In genomic region chr11:84031971-84032370, GRCm38 (mm10) we compare ENCODE assay signal across 8 mouse cellular contexts. TPM values are rescaled to one million over a fixed set of nuclear protein-coding genes. Genes with fewer than 3 reads are reported as not detected.
DNase-seq lines count a peak whose midpoint lies in the region; ATAC-seq and TF ChIP-seq lines count a peak whose summit lies in the region.
"Had no signal": no experiment of that assay in that cellular context is flagged by ENCODE, and none has a peak within 500 bp of the region (broad histone marks: within the 10 kb centered on the region; RNA-seq: fewer than 3 reads in every experiment).

No protein-coding gene starts in this region.

- H3K79me2 ChIP-seq in MEL (ENCODE audit: control insufficient read depth, insufficient read depth, low read length, poor library complexity) = no peaks in the 10 kb centered on the region

- H3K9me3 ChIP-seq in liver, embryonic 11.5 days (ENCODE audit: control insufficient read depth, low read length) = no peaks in the 10 kb centered on the region
- no peaks in the 10 kb centered on the region for H3K9me3 ChIP-seq in MEL (replicated peaks; ENCODE audit: insufficient read depth, low read length)
- no peaks in the 10 kb centered on the region for H3K9me3 ChIP-seq in limb, embryonic 11.5 days (ENCODE audit: control insufficient read depth, low read length)
- H3K9me3 ChIP-seq: midbrain, embryonic 12.5 days had no signal

- H3K4me3 ChIP-seq in liver, embryonic 11.5 days (ENCODE audit: low read depth, low read length) = no peak overlapping the region
- H3K4me3 ChIP-seq in MEL (ENCODE audit: control insufficient read depth in 1 of 2, insufficient read depth in 1 of 2, low read depth in 2 of 2, low read length in 2 of 2) = no peak overlapping the region
- no peak overlapping the region for H3K4me3 ChIP-seq in limb, embryonic 11.5 days (ENCODE audit: low read depth, low read length)
- H3K4me3 ChIP-seq: midbrain, embryonic 12.5 days had no signal

- peaks cover 4% of the 10 kb centered on the region; the same call in 1 of the 2 replicates for H3K36me3 ChIP-seq in liver, embryonic 11.5 days (ENCODE audit: control insufficient read depth, insufficient read depth, low read length)
- peaks cover 0 to 4% of the 10 kb centered on the region in 2 experiments; a peak in 2 of 4 replicates for H3K36me3 ChIP-seq in MEL (ENCODE audit: control insufficient read depth in 1 of 2, insufficient read depth in 2 of 2, low read length in 2 of 2)
- peaks cover 2% of the 10 kb centered on the region; the same call in 1 of the 2 replicates for H3K36me3 ChIP-seq in limb, embryonic 11.5 days (ENCODE audit: control insufficient read depth, insufficient read depth, low read length)
- H3K36me3 ChIP-seq in splenic B cell, adult 2 months (ENCODE audit: control insufficient read depth, insufficient read depth, low read length, poor library complexity, severe bottlenecking) = peaks cover 15% of the 10 kb centered on the region; the same call in 1 of the 2 replicates

- TF ChIP-seq EP300 in MEL (IDR thresholded peaks at IDR 0.05; ENCODE audit: low read depth in 1 of 2, low read length in 2 of 2) = no peak

- DNase-seq in liver (peak; percentile 20), MEL (ENCODE audit: low read depth, low spot score) (peak; percentile 64)
- DNase-seq in liver, embryonic 11.5 days (ENCODE audit: low spot score) = no peak
- peak; percentile 77 for DNase-seq in adrenal gland, postnatal 10 days
- peak; percentile 28 to 30 for DNase-seq in gastrocnemius, adult 8-10 months (ENCODE audit: low spot score in 2 of 2)
- peak; percentile 69 for DNase-seq in limb, embryonic 11.5 days (ENCODE audit: low spot score)
- peak; percentile 52 for DNase-seq in splenic B cell, adult 2 months (ENCODE audit: low read depth, low spot score)

- TF ChIP-seq CTCF in MEL (IDR thresholded peaks at IDR 0.05 in 2 of 3, conservative IDR thresholded peaks at IDR 0.05 in 1 of 3; ENCODE audit: control insufficient read depth in 1 of 3, insufficient read depth in 1 of 3, low read depth in 2 of 3, low read length in 3 of 3, poor library complexity in 1 of 3, severe bottlenecking in 1 of 3) = peak; percentile 81 to 93 (median 86)

- TF ChIP-seq RAD21 in MEL (IDR thresholded peaks at IDR 0.05; ENCODE audit: low read depth, low read length) = peak; percentile 67

- ATAC-seq in liver, embryonic 11.5 days (replicated peaks; ENCODE audit: low FRiP score) = no peak
- no peak for ATAC-seq in limb, embryonic 11.5 days (ENCODE audit: insufficient number of reproducible peaks, low FRiP score, low TSS enrichment, low read depth)

- H3K9ac ChIP-seq in liver, embryonic 11.5 days (ENCODE audit: low read depth, low read length) = no peak overlapping the region
- H3K9ac ChIP-seq in MEL (ENCODE audit: control insufficient read depth, low read depth, low read length, poor library complexity, severe bottlenecking) = no peak overlapping the region
- no peak overlapping the region for H3K9ac ChIP-seq in limb, embryonic 11.5 days (ENCODE audit: low read length)
- H3K9ac ChIP-seq: midbrain, embryonic 12.5 days had no signal

- 55% methylated on average over 9 of the region's 9 CpGs for WGBS in liver, embryonic 11.5 days
- WGBS in limb, embryonic 11.5 days = 54% methylated on average over 9 of the region's 9 CpGs

- no peak overlapping the region for H3K4me2 ChIP-seq in liver, embryonic 11.5 days
- no peak overlapping the region for H3K4me2 ChIP-seq in limb, embryonic 11.5 days (ENCODE audit: low read depth, severe bottlenecking)
- H3K4me2 ChIP-seq: midbrain, embryonic 12.5 days had no signal

- no peaks in the 10 kb centered on the region for H3K4me1 ChIP-seq in liver, embryonic 11.5 days (replicated peaks; ENCODE audit: control insufficient read depth, insufficient read depth, low read length)
- H3K4me1 ChIP-seq in MEL (ENCODE audit: control insufficient read depth in 1 of 2, insufficient read depth in 2 of 2, low read length in 2 of 2) = no peaks in the 10 kb centered on the region
- no peaks in the 10 kb centered on the region for H3K4me1 ChIP-seq in limb, embryonic 11.5 days (ENCODE audit: control insufficient read depth, insufficient read depth, low read length)
- H3K4me1 ChIP-seq: midbrain, embryonic 12.5 days had no signal

- H3K27me3 ChIP-seq in liver, embryonic 11.5 days (replicated peaks; ENCODE audit: control insufficient read depth, insufficient read depth, low read length) = no peaks in the 10 kb centered on the region
- H3K27me3 ChIP-seq in MEL (ENCODE audit: control insufficient read depth in 1 of 2, insufficient read depth in 2 of 2, low read length in 2 of 2) = no peaks in the 10 kb centered on the region
- H3K27me3 ChIP-seq in limb, embryonic 11.5 days (ENCODE audit: control insufficient read depth, insufficient read depth, low read length) = no peaks in the 10 kb centered on the region
- H3K27me3 ChIP-seq in splenic B cell, adult 2 months (ENCODE audit: control insufficient read depth, insufficient read depth, low read length, poor library complexity, severe bottlenecking) = no peaks in the 10 kb centered on the region
- H3K27me3 ChIP-seq: midbrain, embryonic 12.5 days had no signal

- H3K27ac ChIP-seq in liver, embryonic 11.5 days (ENCODE audit: low read depth, low read length) = no peak overlapping the region
- no peak overlapping the region for H3K27ac ChIP-seq in MEL (ENCODE audit: control insufficient read depth, low read depth, low read length)
- H3K27ac ChIP-seq in limb, embryonic 11.5 days (replicated peaks; ENCODE audit: low read depth, low read length) = no peak overlapping the region
- H3K27ac ChIP-seq: midbrain, embryonic 12.5 days had no signal

- TF ChIP-seq POLR2A in MEL (IDR thresholded peaks at IDR 0.05; ENCODE audit: control insufficient read depth in 1 of 2, insufficient read depth in 1 of 2, low read depth in 1 of 2, low read length in 2 of 2, poor library complexity in 1 of 2) = no peak

TF ChIP-seq in MEL, 35 proteins besides CTCF, POLR2A, EP300 and RAD21:
- TF ChIP-seq USF1 (IDR thresholded peaks at IDR 0.05; ENCODE audit: low read depth, low read length) = no peak
- TF ChIP-seq MXI1 (IDR thresholded peaks at IDR 0.05; ENCODE audit: low read depth, low read length) = no peak
- no peak for TF ChIP-seq SIN3A (IDR thresholded peaks at IDR 0.05; ENCODE audit: low read length)
- TF ChIP-seq HCFC1 (IDR thresholded peaks at IDR 0.05; ENCODE audit: low read depth, low read length) = no peak
- no peak for TF ChIP-seq TAL1 (IDR thresholded peaks at IDR 0.05; ENCODE audit: low read length)
- no peak for TF ChIP-seq JUND (IDR thresholded peaks at IDR 0.05; ENCODE audit: low read depth, low read length)
- TF ChIP-seq USF2 (IDR thresholded peaks at IDR 0.05; ENCODE audit: borderline replicate concordance in 1 of 2, insufficient read depth in 1 of 2, low read depth in 1 of 2, low read length in 2 of 2) = no peak
- TF ChIP-seq NELFE (IDR thresholded peaks at IDR 0.05; ENCODE audit: low read depth, low read length) = no peak
- no peak for TF ChIP-seq CHD2 (IDR thresholded peaks at IDR 0.05; ENCODE audit: low read length)
- no peak for TF ChIP-seq MAFK (IDR thresholded peaks at IDR 0.05; ENCODE audit: borderline replicate concordance, low read depth, low read length)
- peak; percentile 53; the same call in 1 of the 2 replicates for TF ChIP-seq ZNF384 (IDR thresholded peaks at IDR 0.05; ENCODE audit: low read depth, low read length)
- TF ChIP-seq SMC3 (IDR thresholded peaks at IDR 0.05; ENCODE audit: low read depth, low read length) = peak; percentile 50

RNA-seq across cellular contexts. Expression of gene Dusp14, which starts 37.1 kb away (rescaled TPM):
- 1.7 and 2.2 TPM in 2 replicates for polyA plus RNA-seq in liver, embryonic 11.5 days (2014; fragmentation: Nextera tagmentation; extraction: Ambion mirVana)
- total RNA-seq in MEL (2012; rRNA removed) = 6.6 and 7.9 TPM in 2 replicates
- polyA plus RNA-seq in MEL (2012; ENCODE audit: insufficient read depth in 1 of 2, insufficient read length in 2 of 2, low read depth in 1 of 2, low replicate concordance in 2 of 2, missing spikeins in 1 of 2) = 1 to 10 TPM in 1 of 2 experiments, not detected in 1; 9.7 TPM
- total RNA-seq in adrenal gland, postnatal 10 days (2021) = 1 to 10 TPM; 3.0 to 4.0 TPM
- 1 to 10 TPM; 5.5 to 7.6 (median 6.5) TPM for total RNA-seq in gastrocnemius, adult 8-10 months (2022)
- polyA plus RNA-seq in limb, embryonic 11.5 days (2014; fragmentation: Nextera tagmentation; extraction: Ambion mirVana) = 7.9 TPM in 2 replicates
